Mouse (Mus musculus): Measurements from ENCODE around the gene Acp6.

DNA sequence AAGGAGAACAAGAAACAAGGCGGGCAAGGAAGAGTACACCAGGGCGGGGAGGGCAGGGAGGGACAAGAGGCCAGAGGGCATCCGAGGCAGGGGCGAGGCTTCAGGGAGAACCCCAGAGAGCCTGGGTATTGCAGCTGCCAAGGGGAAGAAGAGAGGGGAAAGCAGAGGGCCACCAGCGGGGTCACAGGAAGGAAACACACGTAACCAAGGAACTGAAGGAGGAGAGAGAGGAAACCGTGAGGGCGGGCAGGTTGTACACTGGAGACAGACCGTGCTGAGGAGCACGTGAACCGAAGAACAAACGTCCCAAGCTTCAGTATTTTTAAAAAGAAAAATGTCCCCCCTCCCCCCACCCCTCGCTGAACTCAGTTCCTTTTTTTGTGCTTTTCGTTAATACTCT lies 45.3 kb downstream of the Acp6 start:
- TF ChIP-seq CTCF (IDR thresholded peaks at IDR 0.05; ENCODE audit: borderline replicate concordance, insufficient read depth, low read length) (no peak), POLR2A (IDR thresholded peaks at IDR 0.05; ENCODE audit: low read depth, low read length) (no peak)
